Mouse (Mus musculus): Measurements from ENCODE around the gene Brd4. TPM values are rescaled to one million over a fixed set of nuclear protein-coding genes. Genes with fewer than 3 reads are reported as not detected.
A peak's percentile ranks its signal among the peaks of the same experiment; 100 is the strongest.
"Not testable (repeated sequence)": the region's sequence is repeated elsewhere in the genome, so short reads cannot be mapped to it uniquely, and the experiment has no call there.

The Brd4 gene
- polyA plus RNA-seq, 1 experiment from 2014 or later = 91.5 TPM

GRCm38 (mm10) chr17:32211554-32211953 is 73.0 kb downstream of the Brd4 start:
- WGBS = 86% methylated on average over 6 of the region's 6 CpGs
- H3K27ac ChIP-seq (replicated peaks) = not testable (repeated sequence)

GRCm38 (mm10) chr17:32209752-32210151 is 74.8 kb downstream of the Brd4 start:
- peak overlapping the region; percentile 56; the same call in 1 of the 2 replicates for H3K27ac ChIP-seq (replicated peaks)
- WGBS = 34% methylated on average over 3 of the region's 3 CpGs

More at GRCm38 (mm10) chr17:32211554-32211953, 73.0 kb downstream of the Brd4 start:
- H3K9ac ChIP-seq; H3K9me3 ChIP-seq; H3K4me1 ChIP-seq (replicated peaks); H3K4me2 ChIP-seq; ATAC-seq (ENCODE audit: low FRiP score, low read depth); H3K4me3 ChIP-seq; H3K27me3 ChIP-seq: not testable (repeated sequence)
- peaks cover 79% of the 10 kb centered on the region for H3K36me3 ChIP-seq

GRCm38 (mm10) chr17:32209144-32209543 is 75.4 kb downstream of the Brd4 start:
- H3K4me1 ChIP-seq (replicated peaks) = no peaks in the 10 kb centered on the region
- no peak overlapping the region for H3K4me3 ChIP-seq
- peaks cover 70% of the 10 kb centered on the region for H3K36me3 ChIP-seq
- H3K9ac ChIP-seq = no peak overlapping the region
- no peak overlapping the region for H3K4me2 ChIP-seq
- no peaks in the 10 kb centered on the region for H3K9me3 ChIP-seq
- no peaks in the 10 kb centered on the region for H3K27me3 ChIP-seq
- 73% methylated on average over 6 of the region's 6 CpGs for WGBS
- peak overlapping the region; percentile 56 for H3K27ac ChIP-seq (replicated peaks)
- ATAC-seq (ENCODE audit: low FRiP score, low read depth) = no peak

More at GRCm38 (mm10) chr17:32209752-32210151, 74.8 kb downstream of the Brd4 start:
- Histone ChIP-seq H3K9me3 (no peaks in the 10 kb centered on the region), H3K27me3 (no peaks in the 10 kb centered on the region), H3K4me2 (no peak overlapping the region), H3K9ac (no peak overlapping the region), H3K36me3 (peaks cover 76% of the 10 kb centered on the region), H3K4me3 (no peak overlapping the region), H3K4me1 (replicated peaks) (no peaks in the 10 kb centered on the region)
- peak; percentile 70; the same call in 1 of the 2 replicates for ATAC-seq (ENCODE audit: low FRiP score, low read depth)

- WGBS = 74% methylated on average over 5 of the region's 5 CpGs
- Histone ChIP-seq H3K27ac (replicated peaks) (0 out of 2 replicates have a peak overlapping the region, but pooled peaks have one; percentile 17), H3K4me1 (replicated peaks) (no peaks in the 10 kb centered on the region), H3K36me3 (peaks cover 65% of the 10 kb centered on the region), H3K4me3 (no peak overlapping the region), H3K9ac (no peak overlapping the region), H3K4me2 (no peak overlapping the region), H3K9me3 (no peaks in the 10 kb centered on the region), H3K27me3 (no peaks in the 10 kb centered on the region)
- no peak for ATAC-seq (ENCODE audit: low FRiP score, low read depth)
Measured at GRCm38 (mm10) chr17:32207586-32208245, 76.8 kb downstream of the Brd4 start.

- H3K36me3 ChIP-seq = peaks cover 62% of the 10 kb centered on the region
- 91% methylated on average over 3 of the region's 3 CpGs for WGBS
- H3K4me1 ChIP-seq (replicated peaks) = no peaks in the 10 kb centered on the region
- H3K4me3 ChIP-seq = no peak overlapping the region
- no peak overlapping the region for H3K9ac ChIP-seq
- H3K27ac ChIP-seq (replicated peaks) = no peak overlapping the region
- no peaks in the 10 kb centered on the region for H3K27me3 ChIP-seq
- no peaks in the 10 kb centered on the region for H3K9me3 ChIP-seq
- ATAC-seq (ENCODE audit: low FRiP score, low read depth) = no peak
- no peak overlapping the region for H3K4me2 ChIP-seq
Measured at GRCm38 (mm10) chr17:32205345-32205744, 79.2 kb downstream of the Brd4 start.

GRCm38 (mm10) chr17:32202972-32203371 is 81.5 kb downstream of the Brd4 start:
- Histone ChIP-seq H3K36me3 (peaks cover 66% of the 10 kb centered on the region), H3K9ac (no peak overlapping the region), H3K9me3 (no peaks in the 10 kb centered on the region), H3K27ac (replicated peaks) (no peak overlapping the region), H3K27me3 (no peaks in the 10 kb centered on the region), H3K4me3 (no peak overlapping the region), H3K4me1 (replicated peaks) (no peaks in the 10 kb centered on the region), H3K4me2 (no peak overlapping the region)
- WGBS = 91% methylated on average over 3 of the region's 3 CpGs
- no peak for ATAC-seq (ENCODE audit: low FRiP score, low read depth)

GRCm38 (mm10) chr17:32201086-32201485 is 83.4 kb downstream of the Brd4 start:
- whole genome bisulfite sequencing = 76% methylated on average over 5 of the region's 5 CpGs
- H3K9ac ChIP-seq = no peak overlapping the region
- H3K4me1 ChIP-seq (replicated peaks) = no peaks in the 10 kb centered on the region
- H3K27me3 ChIP-seq = no peaks in the 10 kb centered on the region
- H3K27ac ChIP-seq (replicated peaks) = no peak overlapping the region
- H3K4me2 ChIP-seq = no peak overlapping the region
- H3K36me3 ChIP-seq = peaks cover 67% of the 10 kb centered on the region
- H3K4me3 ChIP-seq = no peak overlapping the region
- H3K9me3 ChIP-seq = no peaks in the 10 kb centered on the region
- ATAC-seq (ENCODE audit: low FRiP score, low read depth) = no peak

- 95% methylated on average over 2 of the region's 2 CpGs for WGBS
- Histone ChIP-seq H3K9me3 (no peaks in the 10 kb centered on the region), H3K36me3 (peaks cover 70% of the 10 kb centered on the region), H3K4me2 (no peak overlapping the region), H3K9ac (no peak overlapping the region), H3K27me3 (no peaks in the 10 kb centered on the region), H3K4me1 (replicated peaks) (no peaks in the 10 kb centered on the region), H3K27ac (replicated peaks) (no peak overlapping the region), H3K4me3 (no peak overlapping the region)
- no peak for ATAC-seq (ENCODE audit: low FRiP score, low read depth)
Measured at GRCm38 (mm10) chr17:32199796-32200195, 84.7 kb downstream of the Brd4 start.

- no peaks in the 10 kb centered on the region for H3K9me3 ChIP-seq
- no peak overlapping the region for H3K4me2 ChIP-seq
- H3K36me3 ChIP-seq = peaks cover 59% of the 10 kb centered on the region
- H3K4me1 ChIP-seq (replicated peaks) = no peaks in the 10 kb centered on the region
- no peak overlapping the region for H3K9ac ChIP-seq
- WGBS = 71% methylated on average over 14 of the region's 14 CpGs
- H3K4me3 ChIP-seq = no peak overlapping the region
- ATAC-seq (ENCODE audit: low FRiP score, low read depth) = peak; percentile 46; the same call in 1 of the 2 replicates
- no peaks in the 10 kb centered on the region for H3K27me3 ChIP-seq
- peak overlapping the region; percentile 57 for H3K27ac ChIP-seq (replicated peaks)
Measured at GRCm38 (mm10) chr17:32197156-32197555, 87.4 kb downstream of the Brd4 start.

GRCm38 (mm10) chr17:32195725-32196124 is 88.8 kb downstream of the Brd4 start:
- Histone ChIP-seq H3K27ac (replicated peaks) (no peak overlapping the region), H3K4me1 (replicated peaks) (no peaks in the 10 kb centered on the region), H3K36me3 (peaks cover 48% of the 10 kb centered on the region), H3K9me3 (no peaks in the 10 kb centered on the region), H3K4me2 (no peak overlapping the region), H3K27me3 (no peaks in the 10 kb centered on the region), H3K9ac (no peak overlapping the region), H3K4me3 (no peak overlapping the region)
- ATAC-seq (ENCODE audit: low FRiP score, low read depth) = no peak
- 96% methylated on average over 5 of the region's 5 CpGs for WGBS

GRCm38 (mm10) chr17:32193010-32193409 is 91.5 kb downstream of the Brd4 start:
- Histone ChIP-seq H3K4me2 (no peak overlapping the region), H3K4me1 (replicated peaks) (peaks cover 11% of the 10 kb centered on the region), H3K27me3 (peaks cover 15% of the 10 kb centered on the region), H3K27ac (replicated peaks) (no peak overlapping the region), H3K36me3 (peaks cover 24% of the 10 kb centered on the region), H3K4me3 (no peak overlapping the region), H3K9ac (no peak overlapping the region), H3K9me3 (no peaks in the 10 kb centered on the region)
- WGBS = 89% methylated on average over 5 of the region's 5 CpGs
- no peak for ATAC-seq (ENCODE audit: low FRiP score, low read depth)

- Histone ChIP-seq H3K36me3 (no peaks in the 10 kb centered on the region), H3K9me3 (no peaks in the 10 kb centered on the region), H3K4me3 (peak overlapping the region; percentile 43), H3K4me1 (replicated peaks) (peaks cover 11% of the 10 kb centered on the region), H3K27me3 (peaks cover 15% of the 10 kb centered on the region), H3K27ac (replicated peaks) (no peak overlapping the region), H3K9ac (no peak overlapping the region), H3K4me2 (peak overlapping the region; percentile 92)
- WGBS = 20% methylated on average over 5 of the region's 5 CpGs
- no peak for ATAC-seq (ENCODE audit: low FRiP score, low read depth)
Measured at GRCm38 (mm10) chr17:32189850-32190249, 94.7 kb downstream of the Brd4 start.

Data from hindbrain, embryonic 15.5 days (tissue).